Mouse (Mus musculus): ENCODE results near the gene Pxk. TPM values are rescaled to one million over a fixed set of nuclear protein-coding genes. Genes with fewer than 3 reads are reported as not detected.

The Pxk gene
- polyA plus RNA-seq, 1 experiment = 20.0 TPM

GRCm38 (mm10) chr14:8092573-8092972 is 5.4 kb upstream of the Pxk start:
- Histone ChIP-seq H3K27ac (replicated peaks; ENCODE audit: low read depth, low read length) (no peak overlapping the region), H3K4me1 (ENCODE audit: control insufficient read depth, insufficient read depth, insufficient read length, low read length) (0 out of 2 replicates have a peak, but pooled peaks cover 5% of the 10 kb centered on the region), H3K4me3 (ENCODE audit: insufficient read depth, low read depth, low read length) (no peak overlapping the region)

DNA sequence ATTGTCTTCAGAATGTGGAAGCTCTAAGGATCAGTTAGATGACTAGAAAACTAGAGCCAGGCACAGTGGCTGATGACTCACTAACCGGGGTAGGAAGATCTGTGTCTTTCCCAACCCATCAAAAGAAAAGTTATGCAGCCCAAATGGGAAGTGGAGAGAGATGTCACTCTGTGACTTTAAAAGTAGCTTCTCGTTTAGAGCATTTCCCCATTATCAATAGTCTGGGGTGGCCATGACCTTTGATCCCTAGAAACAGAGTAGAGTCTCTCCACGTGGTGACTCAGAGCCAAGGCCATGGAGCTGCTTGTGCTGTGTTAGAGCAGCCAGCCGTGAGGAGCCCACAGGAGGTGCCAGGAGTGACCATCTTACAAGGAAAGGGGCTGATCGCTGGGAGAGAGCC is 4.6 kb upstream of the Pxk start:
- Histone ChIP-seq H3K4me3 (ENCODE audit: insufficient read depth, low read depth, low read length) (no peak overlapping the region), H3K4me1 (ENCODE audit: control insufficient read depth, insufficient read depth, insufficient read length, low read length) (0 out of 2 replicates have a peak, but pooled peaks cover 5% of the 10 kb centered on the region), H3K27ac (replicated peaks; ENCODE audit: low read depth, low read length) (no peak overlapping the region)

DNA sequence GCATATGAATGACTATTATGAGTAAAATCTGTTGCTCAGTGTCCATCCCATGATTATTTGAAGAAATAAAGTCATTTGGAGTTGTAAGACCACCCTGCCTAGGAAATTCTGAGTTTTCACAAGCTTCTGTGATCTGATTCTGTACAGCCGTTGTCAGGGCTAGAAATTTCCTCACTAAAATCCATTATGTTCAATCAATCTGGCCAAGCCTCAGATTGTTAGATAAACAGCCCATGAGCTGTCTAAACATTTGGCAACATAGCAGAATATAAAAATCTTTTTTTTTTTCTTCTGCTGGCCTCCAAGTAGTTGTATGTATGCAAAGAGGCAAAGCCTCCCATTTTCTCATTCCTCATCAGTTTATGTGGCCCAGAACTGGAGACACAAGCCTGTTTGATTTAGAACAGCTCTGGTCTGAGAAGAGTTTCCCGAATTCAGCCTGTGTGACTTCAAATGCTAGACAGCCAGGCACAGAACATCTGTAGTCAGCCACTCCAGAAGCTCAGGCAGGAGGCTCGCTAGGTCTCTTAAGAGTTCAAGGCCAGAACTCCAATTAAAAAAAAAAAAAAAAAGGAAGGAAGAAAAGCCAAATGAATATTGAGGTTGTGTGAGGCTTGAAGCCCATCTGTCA is 3.0 kb upstream of the Pxk start:
- H3K4me3 ChIP-seq (ENCODE audit: insufficient read depth, low read depth, low read length) = no peak overlapping the region; the same call in 1 of the 2 replicates

GRCm38 (mm10) chr14:8095562-8095950 is 2.5 kb upstream of the Pxk start:
- H3K4me3 ChIP-seq (ENCODE audit: insufficient read depth, low read depth, low read length) = peak overlapping the region; percentile 52
- H3K27ac ChIP-seq (replicated peaks; ENCODE audit: low read depth, low read length) = peak overlapping the region; percentile 87
- peaks cover 12% of the 10 kb centered on the region; the same call in 1 of the 2 replicates for H3K4me1 ChIP-seq (ENCODE audit: control insufficient read depth, insufficient read depth, insufficient read length, low read length)

More for the DNA sequence above, 3.0 kb upstream of the Pxk start:
- Histone ChIP-seq H3K27ac (replicated peaks; ENCODE audit: low read depth, low read length) (peak overlapping the region; percentile 82), H3K4me1 (ENCODE audit: control insufficient read depth, insufficient read depth, insufficient read length, low read length) (peaks cover 11% of the 10 kb centered on the region; the same call in 1 of the 2 replicates)

DNA sequence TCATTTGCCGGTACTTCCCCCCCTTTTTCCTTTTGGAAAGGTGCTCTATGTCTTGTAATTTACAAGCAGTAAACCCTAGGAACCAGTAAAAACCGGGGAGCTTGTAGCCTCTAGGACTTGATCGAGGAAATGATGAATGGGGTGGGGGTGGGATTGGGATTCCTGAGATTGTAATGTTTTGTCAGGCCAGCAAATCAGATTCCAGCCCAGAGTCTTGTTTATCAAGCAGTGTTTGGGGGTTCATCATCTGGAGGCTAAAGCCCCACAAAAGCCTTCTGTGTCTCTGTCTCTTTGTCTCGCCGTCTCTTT is 630 bp downstream of the Pxk start:
- peaks cover 16% of the 10 kb centered on the region; the same call in 1 of the 2 replicates for H3K4me1 ChIP-seq (ENCODE audit: control insufficient read depth, insufficient read depth, insufficient read length, low read length)
- peak overlapping the region; percentile 95 for H3K4me3 ChIP-seq (ENCODE audit: insufficient read depth, low read depth, low read length)
- peak overlapping the region; percentile 30 for H3K27ac ChIP-seq (replicated peaks; ENCODE audit: low read depth, low read length)

GRCm38 (mm10) chr14:8099561-8100021 is 1.6 kb downstream of the Pxk start:
- H3K4me1 ChIP-seq (ENCODE audit: control insufficient read depth, insufficient read depth, insufficient read length, low read length) = peaks cover 16% of the 10 kb centered on the region
- H3K27ac ChIP-seq (replicated peaks; ENCODE audit: low read depth, low read length) = peak overlapping the region; percentile 29
- H3K4me3 ChIP-seq (ENCODE audit: insufficient read depth, low read depth, low read length) = peak overlapping the region; percentile 31

DNA sequence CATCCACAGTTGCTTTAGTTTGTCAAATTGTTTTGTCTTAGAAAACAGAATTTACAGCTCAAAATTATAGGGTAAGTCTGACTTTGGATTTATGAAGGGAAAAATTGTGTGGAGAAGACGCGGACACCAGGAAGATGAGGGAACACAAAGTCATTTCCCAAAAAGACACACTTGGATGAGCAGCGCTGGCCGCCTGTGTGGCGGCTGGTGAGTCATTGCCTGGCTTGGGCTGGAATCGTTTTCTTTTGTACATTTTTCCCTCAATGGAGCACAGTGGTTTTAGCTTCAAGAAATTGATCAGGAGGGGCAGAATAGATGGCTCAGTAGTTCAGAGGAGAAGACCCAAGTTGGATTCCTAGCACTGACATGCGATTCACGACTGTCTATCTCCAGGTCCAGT is 3.9 kb downstream of the Pxk start:
- H3K27ac ChIP-seq (replicated peaks; ENCODE audit: low read depth, low read length) = no peak overlapping the region
- H3K4me3 ChIP-seq (ENCODE audit: insufficient read depth, low read depth, low read length) = no peak overlapping the region
- H3K4me1 ChIP-seq (ENCODE audit: control insufficient read depth, insufficient read depth, insufficient read length, low read length) = peaks cover 11% of the 10 kb centered on the region

GRCm38 (mm10) chr14:8102676-8103075 is 4.7 kb downstream of the Pxk start:
- Histone ChIP-seq H3K4me3 (ENCODE audit: insufficient read depth, low read depth, low read length) (no peak overlapping the region), H3K27ac (replicated peaks; ENCODE audit: low read depth, low read length) (no peak overlapping the region), H3K4me1 (ENCODE audit: control insufficient read depth, insufficient read depth, insufficient read length, low read length) (peaks cover 11% of the 10 kb centered on the region)

- Histone ChIP-seq H3K4me3 (ENCODE audit: insufficient read depth, low read depth, low read length) (no peak overlapping the region), H3K4me1 (ENCODE audit: control insufficient read depth, insufficient read depth, insufficient read length, low read length) (peaks cover 2% of the 10 kb centered on the region), H3K27ac (replicated peaks; ENCODE audit: low read depth, low read length) (no peak overlapping the region)
Measured at GRCm38 (mm10) chr14:8108047-8108446, 10.0 kb downstream of the Pxk start.

- H3K27ac ChIP-seq (replicated peaks; ENCODE audit: low read depth, low read length) = no peak overlapping the region
- no peak overlapping the region for H3K4me3 ChIP-seq (ENCODE audit: insufficient read depth, low read depth, low read length)
- no peaks in the 10 kb centered on the region; the same call in none of the 2 replicates for H3K4me1 ChIP-seq (ENCODE audit: control insufficient read depth, insufficient read depth, insufficient read length, low read length)
Measured at GRCm38 (mm10) chr14:8108976-8109375, 11.0 kb downstream of the Pxk start.

DNA sequence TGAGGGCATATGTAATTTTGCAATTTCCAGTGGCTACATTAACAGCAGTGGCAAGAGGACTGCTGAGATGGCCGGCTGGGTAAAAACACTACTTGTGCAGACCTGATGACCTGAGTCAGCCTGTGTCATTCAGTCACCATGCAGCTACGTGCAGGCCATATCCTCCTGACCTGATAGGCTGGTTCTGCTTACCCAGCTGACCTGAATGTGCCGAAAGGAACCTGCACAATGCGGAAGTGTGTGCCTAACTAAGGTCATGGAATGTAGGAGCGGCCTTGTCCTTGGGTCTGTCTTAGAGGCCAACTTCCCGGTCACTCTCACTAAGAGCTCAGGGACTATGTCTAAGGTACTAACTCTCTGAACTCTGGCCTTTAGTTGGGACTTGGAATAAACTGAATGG is 13.5 kb downstream of the Pxk start:
- no peak overlapping the region for H3K27ac ChIP-seq (replicated peaks; ENCODE audit: low read depth, low read length)
- H3K4me1 ChIP-seq (ENCODE audit: control insufficient read depth, insufficient read depth, insufficient read length, low read length) = no peaks in the 10 kb centered on the region; the same call in 1 of the 2 replicates
- no peak overlapping the region for H3K4me3 ChIP-seq (ENCODE audit: insufficient read depth, low read depth, low read length)

GRCm38 (mm10) chr14:8112036-8112435 is 14.0 kb downstream of the Pxk start:
- no peaks in the 10 kb centered on the region; the same call in 1 of the 2 replicates for H3K4me1 ChIP-seq (ENCODE audit: control insufficient read depth, insufficient read depth, insufficient read length, low read length)
- no peak overlapping the region for H3K27ac ChIP-seq (replicated peaks; ENCODE audit: low read depth, low read length)

DNA sequence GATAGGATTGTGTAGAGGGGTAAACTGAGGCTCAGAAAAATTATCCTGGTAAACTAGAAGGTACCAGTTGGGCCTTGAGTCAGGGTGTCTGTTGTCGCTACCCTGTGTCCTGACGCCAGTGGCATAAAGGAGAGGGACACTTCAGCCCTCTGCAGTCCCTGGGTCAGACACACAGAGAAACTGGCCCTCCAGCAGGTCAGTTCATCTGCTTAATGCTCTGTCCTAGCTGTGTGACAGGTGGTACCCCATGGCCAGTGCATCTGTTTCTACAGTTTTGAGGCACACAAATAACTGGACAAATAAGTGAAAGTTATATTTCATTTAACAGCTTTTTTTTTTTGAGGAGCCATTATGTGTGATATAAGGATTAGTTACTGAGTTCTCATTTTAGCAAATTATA is 15.6 kb downstream of the Pxk start:
- H3K27ac ChIP-seq (replicated peaks; ENCODE audit: low read depth, low read length) = no peak overlapping the region
- H3K4me1 ChIP-seq (ENCODE audit: control insufficient read depth, insufficient read depth, insufficient read length, low read length) = no peaks in the 10 kb centered on the region
- no peak overlapping the region for H3K4me3 ChIP-seq (ENCODE audit: insufficient read depth, low read depth, low read length)

More at GRCm38 (mm10) chr14:8112036-8112435, 14.0 kb downstream of the Pxk start:
- no peak overlapping the region for H3K4me3 ChIP-seq (ENCODE audit: insufficient read depth, low read depth, low read length)

- H3K4me3 ChIP-seq (ENCODE audit: insufficient read depth, low read depth, low read length) = no peak overlapping the region
- no peak overlapping the region for H3K27ac ChIP-seq (replicated peaks; ENCODE audit: low read depth, low read length)
- H3K4me1 ChIP-seq (ENCODE audit: control insufficient read depth, insufficient read depth, insufficient read length, low read length) = no peaks in the 10 kb centered on the region
Measured at GRCm38 (mm10) chr14:8114306-8114705, 16.3 kb downstream of the Pxk start.

- no peak overlapping the region for H3K27ac ChIP-seq (replicated peaks; ENCODE audit: low read depth, low read length)
- H3K4me1 ChIP-seq (ENCODE audit: control insufficient read depth, insufficient read depth, insufficient read length, low read length) = no peaks in the 10 kb centered on the region
- no peak overlapping the region for H3K4me3 ChIP-seq (ENCODE audit: insufficient read depth, low read depth, low read length)
Measured at GRCm38 (mm10) chr14:8114756-8115155, 16.7 kb downstream of the Pxk start.

GRCm38 (mm10) chr14:8115772-8116171 is 17.8 kb downstream of the Pxk start:
- no peak overlapping the region for H3K27ac ChIP-seq (replicated peaks; ENCODE audit: low read depth, low read length)
- no peak overlapping the region for H3K4me3 ChIP-seq (ENCODE audit: insufficient read depth, low read depth, low read length)
- no peaks in the 10 kb centered on the region for H3K4me1 ChIP-seq (ENCODE audit: control insufficient read depth, insufficient read depth, insufficient read length, low read length)

Data from brown adipose tissue, adult 24 weeks (tissue).